Mouse (Mus musculus): ENCODE measurements around the gene Fev. TPM values are rescaled to one million over a fixed set of nuclear protein-coding genes. Genes with fewer than 3 reads are reported as not detected.

The Fev gene
- polyA plus RNA-seq (2015; fragmentation: Nextera tagmentation; extraction: Ambion mirVana), result not detected in 2 replicates

GRCm38 (mm10) chr1:74885369-74886042 lies at the start of gene Fev:
Fev (minus strand) TSS chr1:74885419.
- no peak for ATAC-seq
- under 1% methylated on average over 43 of the region's 43 CpGs for WGBS
- no peak within 1 kb of the TSS for H3K27ac ChIP-seq
- no peaks in the 10 kb centered on the region for H3K9me3 ChIP-seq (replicated peaks)
- no peak within 1 kb of the TSS for H3K9ac ChIP-seq
- H3K4me1 ChIP-seq, result peaks cover 30% of the 10 kb centered on the region
- peak within 1 kb of the TSS; percentile 21 for H3K4me3 ChIP-seq
- H3K36me3 ChIP-seq (ENCODE audit: poor library complexity, severe bottlenecking), result no peaks in the 10 kb centered on the region
- peaks cover 97% of the 10 kb centered on the region for H3K27me3 ChIP-seq
- peak within 1 kb of the TSS; percentile 39 for H3K4me2 ChIP-seq

GRCm38 (mm10) chr1:74927621-74928296 lies 42.5 kb upstream of the Fev start:
- no peak overlapping the region for H3K9ac ChIP-seq
- no peak overlapping the region for H3K4me2 ChIP-seq
- no peaks in the 10 kb centered on the region for H3K9me3 ChIP-seq (replicated peaks)
- 84% methylated on average over 9 of the region's 9 CpGs for WGBS
- no peak for ATAC-seq
- no peak overlapping the region for H3K4me3 ChIP-seq
- peaks cover 48% of the 10 kb centered on the region for H3K27me3 ChIP-seq
- H3K36me3 ChIP-seq (ENCODE audit: poor library complexity, severe bottlenecking), result no peaks in the 10 kb centered on the region
- H3K27ac ChIP-seq, result no peak overlapping the region
- H3K4me1 ChIP-seq, result no peaks in the 10 kb centered on the region

- 36% methylated on average over 6 of the region's 6 CpGs for WGBS
- Histone ChIP-seq H3K4me1 (no peaks in the 10 kb centered on the region), H3K27ac (no peak overlapping the region), H3K9ac (no peak overlapping the region), H3K27me3 (peaks cover 40% of the 10 kb centered on the region), H3K4me3 (no peak overlapping the region), H3K4me2 (no peak overlapping the region), H3K36me3 (ENCODE audit: poor library complexity, severe bottlenecking) (no peaks in the 10 kb centered on the region), H3K9me3 (replicated peaks) (no peaks in the 10 kb centered on the region)
- no peak for ATAC-seq
Measured at GRCm38 (mm10) chr1:74926721-74927120, 41.5 kb upstream of the Fev start.

GRCm38 (mm10) chr1:74924464-74924863 lies 39.2 kb upstream of the Fev start:
- H3K4me2 ChIP-seq, result no peak overlapping the region
- WGBS, result 61% methylated on average over 4 of the region's 4 CpGs

GRCm38 (mm10) chr1:74915706-74916105 lies 30.5 kb upstream of the Fev start:
- H3K36me3 ChIP-seq (ENCODE audit: poor library complexity, severe bottlenecking), result no peaks in the 10 kb centered on the region
- H3K4me3 ChIP-seq, result no peak overlapping the region
- H3K9me3 ChIP-seq (replicated peaks), result no peaks in the 10 kb centered on the region
- H3K9ac ChIP-seq, result peak overlapping the region; percentile 26; the same call in 1 of the 2 replicates
- ATAC-seq, result no peak
- peaks cover 11% of the 10 kb centered on the region; the same call in 1 of the 2 replicates for H3K27me3 ChIP-seq
- H3K4me1 ChIP-seq, result no peaks in the 10 kb centered on the region
- 25% methylated on average over 13 of the region's 13 CpGs for WGBS
- no peak overlapping the region for H3K27ac ChIP-seq
- H3K4me2 ChIP-seq, result peak overlapping the region; percentile 32; the same call in 1 of the 2 replicates

More at GRCm38 (mm10) chr1:74924464-74924863, 39.2 kb upstream of the Fev start:
- H3K9ac ChIP-seq, result no peak overlapping the region
- H3K27ac ChIP-seq, result no peak overlapping the region
- H3K36me3 ChIP-seq (ENCODE audit: poor library complexity, severe bottlenecking), result no peaks in the 10 kb centered on the region
- no peak for ATAC-seq
- peaks cover 32% of the 10 kb centered on the region for H3K27me3 ChIP-seq
- H3K9me3 ChIP-seq (replicated peaks), result no peaks in the 10 kb centered on the region
- H3K4me1 ChIP-seq, result no peaks in the 10 kb centered on the region
- no peak overlapping the region for H3K4me3 ChIP-seq

GRCm38 (mm10) chr1:74902191-74902590 lies 17.0 kb upstream of the Fev start:
- H3K36me3 ChIP-seq (ENCODE audit: poor library complexity, severe bottlenecking), result no peaks in the 10 kb centered on the region
- peaks cover 88% of the 10 kb centered on the region for H3K27me3 ChIP-seq
- 23% methylated on average over 6 of the region's 6 CpGs for WGBS
- H3K27ac ChIP-seq, result no peak overlapping the region
- no peak overlapping the region for H3K4me3 ChIP-seq
- H3K9ac ChIP-seq, result no peak overlapping the region
- H3K4me2 ChIP-seq, result no peak overlapping the region
- H3K4me1 ChIP-seq, result peaks cover 25% of the 10 kb centered on the region
- no peaks in the 10 kb centered on the region for H3K9me3 ChIP-seq (replicated peaks)
- ATAC-seq, result no peak

- Histone ChIP-seq H3K4me1 (peaks cover 25% of the 10 kb centered on the region), H3K9ac (no peak overlapping the region), H3K27me3 (peaks cover 89% of the 10 kb centered on the region), H3K4me3 (no peak overlapping the region), H3K36me3 (ENCODE audit: poor library complexity, severe bottlenecking) (no peaks in the 10 kb centered on the region), H3K4me2 (no peak overlapping the region), H3K27ac (no peak overlapping the region), H3K9me3 (replicated peaks) (no peaks in the 10 kb centered on the region)
- WGBS, result 4% methylated on average over 3 of the region's 3 CpGs
- ATAC-seq, result no peak
Measured at GRCm38 (mm10) chr1:74901686-74902085, 16.5 kb upstream of the Fev start.

GRCm38 (mm10) chr1:74900341-74901285 lies 15.4 kb upstream of the Fev start:
- H3K9ac ChIP-seq, result peak overlapping the region; percentile 48
- no peak overlapping the region for H3K27ac ChIP-seq
- H3K9me3 ChIP-seq (replicated peaks), result no peaks in the 10 kb centered on the region
- H3K27me3 ChIP-seq, result peaks cover 97% of the 10 kb centered on the region
- peak overlapping the region; percentile 67 for H3K4me2 ChIP-seq
- 1% methylated on average over 56 of the region's 66 CpGs for WGBS
- H3K4me3 ChIP-seq, result peak overlapping the region; percentile 36
- H3K4me1 ChIP-seq, result peaks cover 25% of the 10 kb centered on the region
- H3K36me3 ChIP-seq (ENCODE audit: poor library complexity, severe bottlenecking), result no peaks in the 10 kb centered on the region
- 0 out of 2 replicates have a peak, but pooled peaks have one; percentile 41 for ATAC-seq

- Histone ChIP-seq H3K27ac (no peak overlapping the region), H3K36me3 (ENCODE audit: poor library complexity, severe bottlenecking) (no peaks in the 10 kb centered on the region), H3K4me3 (no peak overlapping the region), H3K9ac (no peak overlapping the region), H3K9me3 (replicated peaks) (no peaks in the 10 kb centered on the region), H3K4me2 (no peak overlapping the region), H3K4me1 (peaks cover 25% of the 10 kb centered on the region), H3K27me3 (peaks cover 98% of the 10 kb centered on the region)
- 4% methylated on average over 7 of the region's 10 CpGs for WGBS
- no peak for ATAC-seq
Measured at GRCm38 (mm10) chr1:74898656-74899431, 13.6 kb upstream of the Fev start.

GRCm38 (mm10) chr1:74897976-74898375 lies 12.8 kb upstream of the Fev start:
- no peak overlapping the region for H3K4me2 ChIP-seq
- no peak overlapping the region for H3K27ac ChIP-seq
- H3K36me3 ChIP-seq (ENCODE audit: poor library complexity, severe bottlenecking), result no peaks in the 10 kb centered on the region
- no peak overlapping the region for H3K4me3 ChIP-seq
- H3K4me1 ChIP-seq, result peaks cover 31% of the 10 kb centered on the region
- peaks cover 98% of the 10 kb centered on the region for H3K27me3 ChIP-seq
- H3K9me3 ChIP-seq (replicated peaks), result no peaks in the 10 kb centered on the region
- WGBS, result 2% methylated on average over 7 of the region's 7 CpGs
- no peak overlapping the region for H3K9ac ChIP-seq
- ATAC-seq, result no peak

- Histone ChIP-seq H3K27me3 (peaks cover 98% of the 10 kb centered on the region), H3K4me2 (no peak overlapping the region), H3K9me3 (replicated peaks) (no peaks in the 10 kb centered on the region), H3K27ac (no peak overlapping the region), H3K4me3 (no peak overlapping the region), H3K4me1 (peaks cover 30% of the 10 kb centered on the region), H3K9ac (no peak overlapping the region), H3K36me3 (ENCODE audit: poor library complexity, severe bottlenecking) (no peaks in the 10 kb centered on the region)
- WGBS, result 28% methylated on average over 3 of the region's 4 CpGs
- ATAC-seq, result no peak
Measured at GRCm38 (mm10) chr1:74894966-74895365, 9.7 kb upstream of the Fev start.
